Mouse (Mus musculus): Measurements from ENCODE around the gene Gm43720. TPM values are rescaled to one million over a fixed set of nuclear protein-coding genes. Genes with fewer than 3 reads are reported as not detected.
A peak's percentile ranks its signal among the peaks of the same experiment; 100 is the strongest.
"Not testable (repeated sequence)": the region's sequence is repeated elsewhere in the genome, so short reads cannot be mapped to it uniquely, and the experiment has no call there.

The Gm43720 gene
- polyA plus RNA-seq, 1 experiment, result not detected

DNA sequence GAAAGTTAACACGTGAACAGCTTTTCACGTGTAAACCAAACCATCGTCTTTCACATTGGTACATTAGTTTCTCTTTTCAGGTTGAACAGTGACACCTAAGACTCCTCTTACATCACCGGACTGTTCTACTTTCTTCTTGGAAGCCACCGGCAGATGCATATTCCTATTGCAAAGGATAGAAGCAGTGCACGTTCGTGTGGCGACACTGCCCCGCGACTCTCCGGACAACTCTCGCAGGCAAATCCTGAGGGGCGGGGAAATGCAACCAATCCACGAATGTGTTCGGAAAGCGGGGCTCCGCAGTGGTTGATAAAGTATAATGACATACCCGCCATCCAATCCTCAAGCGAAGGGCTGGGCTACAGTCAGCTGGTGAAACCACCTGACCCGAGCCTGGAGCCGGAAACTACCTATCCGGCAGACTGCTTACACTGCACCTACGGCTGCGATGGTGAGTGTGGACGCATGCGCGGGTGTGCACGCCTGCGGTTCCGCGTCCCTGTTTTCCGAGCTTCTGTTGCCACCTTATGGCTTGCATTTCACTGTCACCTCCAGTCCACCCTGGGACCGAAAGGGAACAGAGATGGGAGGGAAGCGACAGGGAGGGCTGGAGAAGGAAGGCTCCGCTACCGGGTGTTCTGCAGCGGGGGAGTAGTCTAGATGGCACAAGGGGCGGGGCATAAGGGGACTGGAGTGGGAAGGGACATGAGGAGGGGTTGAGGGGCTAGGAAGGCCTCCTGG lies 24.2 kb downstream of the Gm43720 start, which contains the start of gene Lamtor4:
Lamtor4 (plus strand) TSS at position 130 of the 741 bp plus-strand sequence.
- Histone ChIP-seq H3K4me3 (ENCODE audit: insufficient read depth, low read depth, low read length) (peak within 1 kb of the TSS; percentile 83), H3K4me1 (ENCODE audit: control insufficient read depth, insufficient read depth, insufficient read length, low read length) (peaks cover 3% of the 10 kb centered on the region; the same call in 1 of the 2 replicates), H3K27ac (replicated peaks; ENCODE audit: low read depth, low read length) (peak within 1 kb of the TSS; percentile 13; the same call in 1 of the 2 replicates)

DNA sequence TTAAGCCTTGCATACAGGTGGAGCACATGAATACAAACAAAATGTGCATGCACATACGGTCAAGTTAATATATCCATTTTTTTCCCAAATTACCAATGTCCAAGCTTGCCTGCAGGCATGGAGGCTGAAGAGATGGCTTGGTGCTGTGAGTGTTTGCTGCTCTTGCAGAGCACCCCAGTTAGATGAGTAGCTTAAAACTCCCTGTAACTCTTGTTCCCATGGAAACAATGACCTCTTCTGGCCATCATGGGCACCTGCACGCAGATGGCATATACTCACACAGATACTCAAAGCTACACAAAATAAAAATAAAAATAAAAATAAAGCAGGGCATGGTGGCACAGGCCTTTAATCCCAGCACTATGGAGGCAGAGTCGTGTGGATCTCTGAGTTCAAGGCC lies 26.7 kb downstream of the Gm43720 start:
- H3K4me3 ChIP-seq (ENCODE audit: insufficient read depth, low read depth, low read length), result no peak overlapping the region
- peaks cover 3% of the 10 kb centered on the region; the same call in 1 of the 2 replicates for H3K4me1 ChIP-seq (ENCODE audit: control insufficient read depth, insufficient read depth, insufficient read length, low read length)
- H3K27ac ChIP-seq (replicated peaks; ENCODE audit: low read depth, low read length), result no peak overlapping the region

DNA sequence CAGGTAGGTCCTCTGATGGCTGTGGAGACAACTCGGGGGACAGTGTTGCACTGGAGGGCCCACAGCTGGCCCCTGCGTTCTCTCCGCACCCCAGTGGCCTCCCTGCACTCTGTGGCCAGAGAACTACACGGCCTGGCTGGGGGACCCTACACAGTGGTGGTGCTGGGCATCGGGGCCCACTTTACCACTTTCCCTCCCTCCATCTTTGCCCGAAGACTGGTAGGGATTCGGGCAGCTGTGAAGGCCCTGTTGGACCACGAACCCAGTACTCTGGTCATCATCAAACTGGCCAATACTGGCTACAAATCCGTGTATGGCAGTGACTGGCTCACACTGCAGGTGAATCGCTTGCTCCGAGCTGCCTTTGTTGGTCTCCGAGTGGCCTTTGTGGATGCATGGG lies 28.6 kb downstream of the Gm43720 start:
- H3K4me3 ChIP-seq (ENCODE audit: insufficient read depth, low read depth, low read length), result no peak overlapping the region
- H3K4me1 ChIP-seq (ENCODE audit: control insufficient read depth, insufficient read depth, insufficient read length, low read length), result peaks cover 3% of the 10 kb centered on the region; the same call in 1 of the 2 replicates
- no peak overlapping the region for H3K27ac ChIP-seq (replicated peaks; ENCODE audit: low read depth, low read length)

DNA sequence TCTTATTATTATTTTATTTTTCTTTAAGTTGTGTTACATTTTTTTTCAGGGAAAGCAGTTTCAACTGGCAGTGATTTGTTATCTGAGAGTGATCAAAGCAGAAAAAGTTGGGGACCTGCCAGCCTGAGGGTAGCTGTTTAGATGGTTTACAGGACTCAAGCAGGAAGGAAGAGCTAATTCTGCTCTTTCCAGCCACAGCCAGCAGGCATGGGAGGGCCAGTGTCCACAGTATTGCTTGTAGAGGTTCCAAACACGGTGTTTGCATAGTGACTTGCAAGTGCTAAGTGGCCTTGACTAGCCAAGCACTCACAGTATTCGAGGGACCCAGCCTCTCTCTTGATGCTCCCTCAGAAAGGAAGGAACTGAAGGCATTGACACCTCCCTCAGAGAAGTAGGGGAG lies 38.2 kb downstream of the Gm43720 start:
- Histone ChIP-seq H3K27ac (replicated peaks; ENCODE audit: low read depth, low read length) (no peak overlapping the region), H3K4me1 (ENCODE audit: control insufficient read depth, insufficient read depth, insufficient read length, low read length) (no peaks in the 10 kb centered on the region), H3K4me3 (ENCODE audit: insufficient read depth, low read depth, low read length) (no peak overlapping the region)

DNA sequence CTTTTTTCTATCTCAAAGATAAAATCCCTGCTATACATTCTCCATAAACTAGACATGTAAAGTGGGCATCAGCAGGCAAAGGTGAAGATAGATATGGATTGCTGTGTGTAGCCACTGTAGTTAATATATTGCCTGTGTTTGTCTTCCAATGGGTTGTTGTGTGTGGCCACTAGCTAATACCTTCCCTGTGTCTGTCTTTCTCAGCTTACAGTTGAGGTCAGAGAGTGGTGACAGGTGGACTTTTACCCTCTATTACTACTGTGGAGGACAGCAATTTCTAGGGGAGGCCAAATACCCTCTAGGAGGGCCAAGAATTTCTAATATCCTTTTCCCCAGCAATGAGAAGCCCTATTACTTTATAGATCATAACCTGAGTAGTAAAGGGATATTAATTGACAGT lies 45.5 kb downstream of the Gm43720 start:
- H3K27ac ChIP-seq (replicated peaks; ENCODE audit: low read depth, low read length), result no peak overlapping the region

DNA sequence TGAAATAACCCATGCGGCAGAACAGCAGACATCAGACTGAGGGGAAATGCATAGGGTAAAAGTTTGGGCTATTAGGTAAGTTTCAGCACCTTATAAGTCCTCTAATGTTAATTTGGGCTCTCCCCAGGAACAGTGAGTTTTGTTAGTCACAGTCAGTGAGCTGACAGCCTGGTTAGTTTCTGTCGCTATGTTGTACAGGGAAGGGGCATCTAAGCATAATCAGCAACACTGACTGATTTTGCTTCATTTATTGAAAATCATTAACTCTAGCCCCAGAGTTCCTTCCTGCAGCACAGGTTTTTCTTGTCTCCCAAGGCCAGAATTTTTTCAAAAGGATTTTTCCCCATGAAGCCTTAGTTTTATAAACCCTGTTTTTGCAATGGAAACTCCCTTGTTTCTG lies 46.0 kb downstream of the Gm43720 start:
- no peaks in the 10 kb centered on the region for H3K4me1 ChIP-seq (ENCODE audit: control insufficient read depth, insufficient read depth, insufficient read length, low read length)
- H3K4me3 ChIP-seq (ENCODE audit: insufficient read depth, low read depth, low read length), result no peak overlapping the region
- H3K27ac ChIP-seq (replicated peaks; ENCODE audit: low read depth, low read length), result no peak overlapping the region

More for the DNA sequence above, 45.5 kb downstream of the Gm43720 start:
- H3K4me3 ChIP-seq (ENCODE audit: insufficient read depth, low read depth, low read length), result no peak overlapping the region
- H3K4me1 ChIP-seq (ENCODE audit: control insufficient read depth, insufficient read depth, insufficient read length, low read length), result no peaks in the 10 kb centered on the region

DNA sequence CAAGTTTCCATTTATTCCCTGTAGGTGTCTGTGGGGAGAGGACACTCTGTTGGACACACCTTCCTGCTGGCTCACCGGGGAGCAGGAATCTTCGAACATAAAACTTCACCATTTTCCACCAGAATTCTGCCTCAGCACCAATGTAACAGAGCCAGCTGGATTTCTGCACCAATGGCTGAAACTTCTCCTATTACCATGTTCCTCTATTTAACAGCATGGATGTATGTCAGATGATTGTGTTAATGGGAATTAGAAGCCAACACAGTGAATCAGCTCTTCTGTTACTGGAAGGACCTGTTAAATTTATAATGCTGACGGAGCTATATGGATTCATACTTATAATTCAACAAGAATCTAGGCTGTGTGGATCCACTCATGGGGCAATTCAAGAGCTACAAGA lies 50.2 kb downstream of the Gm43720 start:
- H3K4me1 ChIP-seq (ENCODE audit: control insufficient read depth, insufficient read depth, insufficient read length, low read length), result no peaks in the 10 kb centered on the region
- H3K27ac ChIP-seq (replicated peaks; ENCODE audit: low read depth, low read length), result peak overlapping the region; percentile 31
- no peak overlapping the region for H3K4me3 ChIP-seq (ENCODE audit: insufficient read depth, low read depth, low read length)

DNA sequence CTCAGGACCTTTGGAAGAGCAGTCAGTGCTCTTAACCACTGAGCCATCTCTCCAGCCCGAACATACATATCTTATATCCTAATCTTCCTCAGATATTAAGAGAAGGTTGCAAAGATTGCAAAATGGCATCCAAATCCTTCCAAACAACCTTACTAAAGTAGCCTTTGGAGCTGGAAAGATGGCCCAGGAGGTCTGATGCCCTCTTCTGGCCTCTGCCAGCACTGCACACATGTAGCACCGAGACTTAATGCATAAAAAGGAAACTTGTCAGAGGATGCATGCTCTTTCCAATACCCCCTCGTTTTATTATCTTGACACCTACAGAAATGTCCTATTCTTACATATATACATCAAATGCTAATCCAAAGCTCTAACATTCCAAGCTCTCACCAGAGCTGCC lies 51.7 kb downstream of the Gm43720 start:
- H3K4me3 ChIP-seq (ENCODE audit: insufficient read depth, low read depth, low read length), result no peak overlapping the region
- no peaks in the 10 kb centered on the region for H3K4me1 ChIP-seq (ENCODE audit: control insufficient read depth, insufficient read depth, insufficient read length, low read length)
- no peak overlapping the region for H3K27ac ChIP-seq (replicated peaks; ENCODE audit: low read depth, low read length)

DNA sequence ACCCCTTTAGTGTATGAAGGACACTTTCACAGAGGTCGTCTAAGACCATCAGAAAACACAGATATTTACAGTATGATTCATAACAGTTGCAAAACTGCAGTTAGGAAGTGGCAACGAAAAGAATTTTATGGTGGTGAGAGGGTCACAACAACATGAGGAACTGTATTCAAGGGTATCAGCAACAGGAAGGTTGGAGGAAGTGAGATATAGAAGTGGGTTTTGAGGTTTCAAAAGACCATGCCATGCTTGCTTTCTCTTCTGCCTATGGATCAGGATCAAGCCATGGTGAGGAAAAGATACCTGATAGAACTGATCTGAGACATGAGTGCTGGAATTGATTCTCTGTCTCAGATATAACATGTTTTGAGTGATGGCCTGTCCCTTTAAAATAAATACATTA lies 52.4 kb downstream of the Gm43720 start:
- H3K4me3 ChIP-seq (ENCODE audit: insufficient read depth, low read depth, low read length), result no peak overlapping the region
- no peak overlapping the region for H3K27ac ChIP-seq (replicated peaks; ENCODE audit: low read depth, low read length)
- no peaks in the 10 kb centered on the region for H3K4me1 ChIP-seq (ENCODE audit: control insufficient read depth, insufficient read depth, insufficient read length, low read length)

DNA sequence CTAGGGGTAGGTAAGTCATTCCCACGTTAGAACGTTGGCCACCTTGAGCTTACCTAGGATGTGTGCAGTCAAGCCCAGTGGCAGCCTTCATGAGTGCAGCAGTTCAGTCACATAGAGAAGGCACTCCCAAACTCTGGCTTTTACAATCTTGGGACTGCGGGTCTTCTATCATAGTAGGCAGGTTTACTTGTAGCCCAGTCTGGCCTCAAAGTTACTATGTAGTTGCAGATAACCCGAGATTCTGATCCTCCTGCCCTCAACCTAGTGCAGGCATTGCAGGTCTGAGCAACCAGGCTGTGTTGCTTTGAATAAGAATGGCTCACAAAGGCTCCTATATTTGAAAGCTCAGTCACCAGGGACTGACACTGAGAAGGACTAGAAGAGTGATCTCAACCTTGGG lies 53.3 kb downstream of the Gm43720 start:
- H3K4me1 ChIP-seq (ENCODE audit: control insufficient read depth, insufficient read depth, insufficient read length, low read length), result no peaks in the 10 kb centered on the region
- no peak overlapping the region for H3K4me3 ChIP-seq (ENCODE audit: insufficient read depth, low read depth, low read length)
- H3K27ac ChIP-seq (replicated peaks; ENCODE audit: low read depth, low read length), result no peak overlapping the region

DNA sequence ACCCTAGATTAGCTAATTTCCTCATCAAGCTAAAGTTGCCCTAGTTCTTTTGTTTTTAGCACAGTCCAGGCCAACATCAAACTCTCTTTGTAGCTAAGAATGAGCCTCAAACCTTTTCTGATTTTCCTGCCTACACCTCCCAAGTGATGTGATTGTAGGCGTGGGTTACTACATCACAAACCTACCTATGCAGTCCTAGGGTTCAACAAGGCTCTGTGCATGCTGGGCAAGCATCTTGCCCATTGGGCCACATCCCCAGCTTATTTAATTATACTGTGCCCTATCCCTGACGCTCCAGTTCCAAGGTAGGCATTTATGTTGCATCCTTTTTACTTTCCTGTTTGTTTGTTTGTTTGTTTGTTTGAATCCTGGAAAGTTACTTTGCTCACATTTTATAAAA lies 54.1 kb downstream of the Gm43720 start, which contains the start of gene Nxpe5:
Nxpe5 (plus strand) TSS at position 199 of the 400 bp plus-strand sequence.
- Histone ChIP-seq H3K27ac (replicated peaks; ENCODE audit: low read depth, low read length) (no peak within 1 kb of the TSS), H3K4me1 (ENCODE audit: control insufficient read depth, insufficient read depth, insufficient read length, low read length) (no peaks in the 10 kb centered on the region), H3K4me3 (ENCODE audit: insufficient read depth, low read depth, low read length) (no peak within 1 kb of the TSS)

DNA sequence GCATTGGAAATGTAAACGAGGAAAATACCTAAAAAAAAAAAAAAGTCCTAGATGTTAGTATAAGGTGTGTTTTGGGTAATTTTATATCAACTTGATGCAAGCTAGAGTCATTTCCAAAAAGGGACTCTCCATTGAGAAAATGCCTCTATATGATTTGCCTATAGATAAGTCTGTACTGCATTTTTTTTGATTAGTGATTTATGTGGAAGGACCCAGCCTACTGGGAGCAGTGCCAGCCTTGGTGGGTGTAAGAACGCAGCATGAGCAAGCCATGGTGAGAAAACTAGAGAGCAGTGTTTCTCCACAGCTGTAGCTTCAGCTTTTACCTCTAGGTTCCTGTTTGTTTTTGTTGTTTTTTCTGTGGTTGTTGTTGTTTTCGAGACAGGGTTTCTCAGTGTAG lies 56.5 kb downstream of the Gm43720 start:
- no peak overlapping the region for H3K27ac ChIP-seq (replicated peaks; ENCODE audit: low read depth, low read length)
- no peaks in the 10 kb centered on the region for H3K4me1 ChIP-seq (ENCODE audit: control insufficient read depth, insufficient read depth, insufficient read length, low read length)
- no peak overlapping the region for H3K4me3 ChIP-seq (ENCODE audit: insufficient read depth, low read depth, low read length)

DNA sequence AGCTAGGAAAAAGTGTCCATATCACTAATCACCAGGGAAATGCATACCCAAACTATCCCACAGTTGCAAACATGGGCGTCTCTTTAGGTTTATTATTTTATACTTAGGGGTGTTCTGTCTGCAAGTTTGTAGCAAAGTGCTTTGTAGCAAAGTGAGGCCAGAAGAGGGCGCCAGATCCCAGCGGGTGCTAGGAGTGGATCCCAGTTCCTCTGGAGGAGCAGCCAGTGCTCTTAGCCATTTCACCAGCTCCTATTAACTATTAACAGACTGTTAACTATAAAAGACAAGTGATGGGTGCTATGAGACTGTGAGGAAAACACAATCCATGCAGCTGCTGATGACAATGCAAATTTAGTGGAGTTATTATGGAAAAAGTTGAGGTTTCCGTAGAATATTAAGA lies 57.6 kb downstream of the Gm43720 start:
- Histone ChIP-seq H3K4me3 (ENCODE audit: insufficient read depth, low read depth, low read length) (no peak overlapping the region), H3K4me1 (ENCODE audit: control insufficient read depth, insufficient read depth, insufficient read length, low read length) (no peaks in the 10 kb centered on the region), H3K27ac (replicated peaks; ENCODE audit: low read depth, low read length) (no peak overlapping the region)

DNA sequence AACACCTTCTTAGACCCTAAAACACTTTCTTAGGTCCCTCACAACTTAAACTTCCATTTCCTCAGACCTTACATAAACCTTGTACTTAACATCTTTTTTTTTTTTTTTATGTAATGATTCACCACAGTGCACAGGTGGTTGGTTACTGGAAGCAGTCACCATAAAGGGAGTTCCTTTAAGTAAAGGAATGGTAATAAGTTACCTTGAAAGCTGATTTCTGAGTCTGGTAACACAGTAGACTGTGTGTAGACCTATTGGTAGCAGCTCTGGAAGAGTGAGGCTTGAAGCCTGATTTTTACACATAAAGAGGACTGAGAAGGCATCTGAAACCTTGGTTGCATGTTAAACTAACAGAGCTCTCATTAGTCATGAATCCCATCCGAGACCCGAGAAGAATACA lies 59.9 kb downstream of the Gm43720 start:
- no peaks in the 10 kb centered on the region for H3K4me1 ChIP-seq (ENCODE audit: control insufficient read depth, insufficient read depth, insufficient read length, low read length)
- no peak overlapping the region for H3K4me3 ChIP-seq (ENCODE audit: insufficient read depth, low read depth, low read length)
- no peak overlapping the region for H3K27ac ChIP-seq (replicated peaks; ENCODE audit: low read depth, low read length)

DNA sequence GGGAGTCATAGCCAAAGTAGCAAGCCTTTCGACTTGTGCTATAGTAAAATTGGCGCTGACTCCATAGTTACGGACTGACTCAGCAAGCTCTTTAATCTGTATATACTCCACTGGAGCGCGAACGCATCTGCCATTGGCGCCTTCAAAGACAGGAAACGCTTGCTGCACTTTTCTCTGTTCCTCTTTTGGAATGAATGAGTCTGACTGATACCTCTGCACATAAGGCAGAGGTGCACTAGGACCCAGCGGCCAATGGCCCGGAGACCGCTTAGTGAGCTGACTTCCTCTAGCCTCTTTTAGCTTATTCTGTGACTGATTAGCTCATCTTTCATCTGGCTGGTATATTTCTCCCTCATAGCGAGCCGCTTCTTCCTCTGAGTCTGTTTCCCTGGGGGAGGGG lies 63.1 kb downstream of the Gm43720 start:
- H3K4me1 ChIP-seq (ENCODE audit: control insufficient read depth, insufficient read depth, insufficient read length, low read length); H3K27ac ChIP-seq (replicated peaks; ENCODE audit: low read depth, low read length); H3K4me3 ChIP-seq (ENCODE audit: insufficient read depth, low read depth, low read length): not testable (repeated sequence)
